Mouse (Mus musculus) hindbrain, embryonic 12.5 days (tissue): ENCODE measurements at regions not wholly inside any gene's neighbourhood (a gene's known extent, or its start where the extent isn't known, plus 50 kb on each side); places are given as distances from the start of the nearest gene placed in this dataset.

Source experiments
- ATAC-seq: fragments of 200-750 bp; cut with Nextera tagmentation; 2 replicates; pipeline ENCODE4 v1.8.0; 2017; ENCODE audit warnings: moderate TSS enrichment; ENCODE audit not compliant: low FRiP score
- H3K27ac ChIP-seq: fragments of 300-500 bp; sonication (generic); 2 replicates; pipeline ENCODE4 v1.5.1; 2016; ENCODE audit warnings: mild to moderate bottlenecking
- H3K27me3 ChIP-seq: fragments of 300-500 bp; sonication (generic); 2 replicates; pipeline ENCODE4 v1.6.1; 2016; ENCODE audit warnings: mild to moderate bottlenecking
- H3K36me3 ChIP-seq: fragments of 300-500 bp; sonication (generic); 2 replicates; pipeline ENCODE4 v1.6.1; 2016; ENCODE audit warnings: mild to moderate bottlenecking
- H3K4me1 ChIP-seq: fragments of 300-500 bp; sonication (generic); 2 replicates; pipeline ENCODE4 v1.6.1; 2016
- H3K4me2 ChIP-seq: fragments of 300-500 bp; sonication (generic); replicated peaks from 2 replicates; pipeline ENCODE4 v1.6.1; 2016; ENCODE audit warnings: mild to moderate bottlenecking
- H3K4me3 ChIP-seq: fragments of 300-500 bp; sonication (generic); 2 replicates; pipeline ENCODE4 v1.5.1; 2016; ENCODE audit warnings: mild to moderate bottlenecking
- H3K9ac ChIP-seq: fragments of 300-500 bp; sonication (generic); 2 replicates; pipeline ENCODE4 v1.6.1; 2016; ENCODE audit warnings: mild to moderate bottlenecking, moderate library complexity
- H3K9me3 ChIP-seq: fragments of 300-500 bp; sonication (generic); replicated peaks from 2 replicates; pipeline ENCODE4 v1.6.1; 2016; ENCODE audit warnings: mild to moderate bottlenecking
- WGBS: fragments of 180-500 bp; shearing (Covaris S2); methylation state at CpG from one replicate; pipeline ENCODE4 v1.1.7; 2016; 5-methylcytosine and 5-hydroxymethylcytosine counted together

GRCm38 (mm10) chr1:76039029-76039655 is 493.1 kb downstream of the Slc4a3 start:
- Histone ChIP-seq H3K27me3 (no peaks in the 10 kb centered on the region), H3K27ac (no peak overlapping the region), H3K4me2 (no peak overlapping the region), H3K36me3 (no peaks in the 10 kb centered on the region), H3K9me3 (no peaks in the 10 kb centered on the region), H3K9ac (no peak overlapping the region), H3K4me3 (no peak overlapping the region), H3K4me1 (no peaks in the 10 kb centered on the region)
- WGBS, result 61% methylated on average over 4 of the region's 4 CpGs
- no peak for ATAC-seq

- Histone ChIP-seq H3K9ac (no peak overlapping the region), H3K27me3 (no peaks in the 10 kb centered on the region), H3K9me3 (no peaks in the 10 kb centered on the region), H3K36me3 (no peaks in the 10 kb centered on the region), H3K4me1 (no peaks in the 10 kb centered on the region), H3K27ac (no peak overlapping the region), H3K4me3 (no peak overlapping the region), H3K4me2 (no peak overlapping the region)
- ATAC-seq, result no peak
- 89% methylated on average over 4 of the region's 4 CpGs for WGBS
Observed at GRCm38 (mm10) chr1:76039661-76040060, 493.6 kb downstream of the Slc4a3 start.

- H3K4me3 ChIP-seq, result no peak overlapping the region
- no peak for ATAC-seq
- H3K9ac ChIP-seq, result no peak overlapping the region
- no peaks in the 10 kb centered on the region for H3K9me3 ChIP-seq
- H3K4me2 ChIP-seq, result no peak overlapping the region
- H3K27me3 ChIP-seq, result no peaks in the 10 kb centered on the region
- no peaks in the 10 kb centered on the region for H3K36me3 ChIP-seq
- 78% methylated on average over 1 of the region's 1 CpGs for WGBS
- H3K4me1 ChIP-seq, result peaks cover 11% of the 10 kb centered on the region
- no peak overlapping the region for H3K27ac ChIP-seq
Observed at GRCm38 (mm10) chr1:76050264-76050663, 504.2 kb downstream of the Slc4a3 start.

- no peak overlapping the region for H3K4me2 ChIP-seq
- H3K27ac ChIP-seq, result 0 out of 2 replicates have a peak overlapping the region, but pooled peaks have one; percentile 35
- no peak overlapping the region for H3K4me3 ChIP-seq
- H3K9ac ChIP-seq, result no peak overlapping the region
- ATAC-seq, result peak; percentile 61
- peaks cover 11% of the 10 kb centered on the region for H3K4me1 ChIP-seq
- WGBS, result 47% methylated on average over 10 of the region's 10 CpGs
- no peaks in the 10 kb centered on the region for H3K36me3 ChIP-seq
- no peaks in the 10 kb centered on the region for H3K27me3 ChIP-seq
- H3K9me3 ChIP-seq, result no peaks in the 10 kb centered on the region
Observed at GRCm38 (mm10) chr1:76053378-76054171, 507.5 kb downstream of the Slc4a3 start.

GRCm38 (mm10) chr1:76065783-76066182 is 519.7 kb downstream of the Slc4a3 start:
- H3K4me3 ChIP-seq, result no peak overlapping the region
- H3K36me3 ChIP-seq, result no peaks in the 10 kb centered on the region
- peak; percentile 84 for ATAC-seq
- H3K27ac ChIP-seq, result peak overlapping the region; percentile 60
- peaks cover 6% of the 10 kb centered on the region for H3K4me1 ChIP-seq
- no peaks in the 10 kb centered on the region for H3K9me3 ChIP-seq
- H3K27me3 ChIP-seq, result no peaks in the 10 kb centered on the region
- 43% methylated on average over 6 of the region's 6 CpGs for WGBS
- no peak overlapping the region for H3K9ac ChIP-seq
- no peak overlapping the region for H3K4me2 ChIP-seq

GRCm38 (mm10) chr1:76070831-76071321 is 524.8 kb downstream of the Slc4a3 start:
- Histone ChIP-seq H3K27me3 (no peaks in the 10 kb centered on the region), H3K4me1 (peaks cover 18% of the 10 kb centered on the region), H3K4me3 (no peak overlapping the region), H3K27ac (no peak overlapping the region), H3K9me3 (no peaks in the 10 kb centered on the region), H3K9ac (no peak overlapping the region), H3K4me2 (no peak overlapping the region), H3K36me3 (no peaks in the 10 kb centered on the region)
- ATAC-seq, result no peak
- WGBS, result 70% methylated on average over 16 of the region's 16 CpGs

- peak overlapping the region; percentile 52; the same call in 1 of the 2 replicates for H3K27ac ChIP-seq
- 72% methylated on average over 3 of the region's 3 CpGs for WGBS
Observed at GRCm38 (mm10) chr1:76075213-76075612, 529.1 kb downstream of the Slc4a3 start.

GRCm38 (mm10) chr1:76075685-76076455 is 529.8 kb downstream of the Slc4a3 start:
- Histone ChIP-seq H3K9me3 (no peaks in the 10 kb centered on the region), H3K4me1 (peaks cover 24% of the 10 kb centered on the region), H3K27ac (peak overlapping the region; percentile 52; the same call in 1 of the 2 replicates), H3K4me2 (0 out of 2 replicates have a peak overlapping the region, but pooled peaks have one; percentile 8), H3K9ac (no peak overlapping the region), H3K27me3 (no peaks in the 10 kb centered on the region), H3K36me3 (no peaks in the 10 kb centered on the region), H3K4me3 (no peak overlapping the region)
- 0 out of 2 replicates have a peak, but pooled peaks have one; percentile 43 for ATAC-seq
- WGBS, result 48% methylated on average over 10 of the region's 10 CpGs

More at GRCm38 (mm10) chr1:76075213-76075612, 529.1 kb downstream of the Slc4a3 start:
- Histone ChIP-seq H3K9me3 (no peaks in the 10 kb centered on the region), H3K4me3 (no peak overlapping the region), H3K4me1 (peaks cover 24% of the 10 kb centered on the region), H3K27me3 (no peaks in the 10 kb centered on the region), H3K36me3 (no peaks in the 10 kb centered on the region), H3K9ac (no peak overlapping the region), H3K4me2 (no peak overlapping the region)
- peak; percentile 22; the same call in 1 of the 2 replicates for ATAC-seq

- 75% methylated on average over 6 of the region's 6 CpGs for WGBS
Observed at GRCm38 (mm10) chr1:76080241-76080640, 534.2 kb downstream of the Slc4a3 start.

GRCm38 (mm10) chr1:76081700-76082099 is 535.6 kb downstream of the Slc4a3 start:
- Histone ChIP-seq H3K4me3 (no peak overlapping the region), H3K27me3 (no peaks in the 10 kb centered on the region), H3K4me2 (no peak overlapping the region), H3K4me1 (0 out of 2 replicates have a peak, but pooled peaks cover 4% of the 10 kb centered on the region), H3K9me3 (no peaks in the 10 kb centered on the region), H3K27ac (no peak overlapping the region), H3K36me3 (no peaks in the 10 kb centered on the region), H3K9ac (no peak overlapping the region)
- WGBS, result 48% methylated on average over 4 of the region's 4 CpGs
- ATAC-seq, result no peak

More at GRCm38 (mm10) chr1:76080241-76080640, 534.2 kb downstream of the Slc4a3 start:
- no peak overlapping the region for H3K9ac ChIP-seq
- no peak overlapping the region for H3K27ac ChIP-seq
- H3K4me3 ChIP-seq, result no peak overlapping the region
- peaks cover 12% of the 10 kb centered on the region for H3K4me1 ChIP-seq
- H3K4me2 ChIP-seq, result no peak overlapping the region
- no peaks in the 10 kb centered on the region for H3K27me3 ChIP-seq
- H3K9me3 ChIP-seq, result no peaks in the 10 kb centered on the region
- no peak for ATAC-seq
- H3K36me3 ChIP-seq, result no peaks in the 10 kb centered on the region

- H3K27me3 ChIP-seq, result no peaks in the 10 kb centered on the region
- 0 out of 2 replicates have a peak, but pooled peaks cover 2% of the 10 kb centered on the region for H3K4me1 ChIP-seq
- no peak overlapping the region for H3K4me2 ChIP-seq
- WGBS, result 90% methylated on average over 3 of the region's 3 CpGs
- no peak overlapping the region for H3K9ac ChIP-seq
- H3K27ac ChIP-seq, result no peak overlapping the region
- no peak overlapping the region for H3K4me3 ChIP-seq
- no peak for ATAC-seq
- H3K36me3 ChIP-seq, result no peaks in the 10 kb centered on the region
- H3K9me3 ChIP-seq, result no peaks in the 10 kb centered on the region
Observed at GRCm38 (mm10) chr1:76083273-76084036, 537.4 kb downstream of the Slc4a3 start.
